Mouse (Mus musculus) embryo, embryonic 11.5 days (tissue): ENCODE data around the gene Pnpla2.
"Not testable (repeated sequence)": the region's sequence is repeated elsewhere in the genome, so short reads cannot be mapped to it uniquely, and the experiment has no call there.

ENCODE experiments used
- DNase-seq: peaks from one replicate; pipeline ENCODE4 v3.0.0-alpha.2; 2012; ENCODE audit warnings: low read depth, low spot score

Gene Pnpla2

GRCm38 (mm10) chr7:141454967-141455551 lies at the start of gene Pnpla2:
Gene Pnpla2 (plus strand): TSS chr7:141455198.
- DNase-seq = peak; percentile 84

GRCm38 (mm10) chr7:141405466-141405865 lies 49.5 kb upstream of the Pnpla2 start:
- no peak for DNase-seq

GRCm38 (mm10) chr7:141407670-141408069 lies 47.3 kb upstream of the Pnpla2 start:
- DNase-seq = not testable (repeated sequence)

GRCm38 (mm10) chr7:141408833-141409232 lies 46.2 kb upstream of the Pnpla2 start:
- peak; percentile 69 for DNase-seq

- DNase-seq = no peak
These were observed 44.4 kb upstream of the Pnpla2 start for GRCm38 (mm10) chr7:141410631-141411030.

GRCm38 (mm10) chr7:141411667-141412066 lies 43.3 kb upstream of the Pnpla2 start:
- DNase-seq = no peak

GRCm38 (mm10) chr7:141413331-141413730 lies 41.7 kb upstream of the Pnpla2 start:
- DNase-seq = no peak

GRCm38 (mm10) chr7:141413809-141414584 lies 41.0 kb upstream of the Pnpla2 start, which contains the start of gene Gatd1:
Gene Gatd1 (minus strand): TSS chr7:141414136.
- peak; percentile 100 for DNase-seq

- no peak for DNase-seq
These were observed 38.7 kb upstream of the Pnpla2 start for GRCm38 (mm10) chr7:141416144-141416841.

GRCm38 (mm10) chr7:141417731-141418681 lies 37.0 kb upstream of the Pnpla2 start:
- no peak for DNase-seq

- DNase-seq = no peak
These were observed 36.0 kb upstream of the Pnpla2 start for GRCm38 (mm10) chr7:141418970-141419369.

- no peak for DNase-seq
These were observed 34.8 kb upstream of the Pnpla2 start for GRCm38 (mm10) chr7:141420030-141420702.

- no peak for DNase-seq
These were observed 31.2 kb upstream of the Pnpla2 start for GRCm38 (mm10) chr7:141423811-141424210.

- no peak for DNase-seq
These were observed 27.9 kb upstream of the Pnpla2 start for GRCm38 (mm10) chr7:141426948-141427730.

- DNase-seq = no peak
These were observed 26.3 kb upstream of the Pnpla2 start for GRCm38 (mm10) chr7:141428701-141429100.

GRCm38 (mm10) chr7:141429310-141429709 lies 25.7 kb upstream of the Pnpla2 start, which contains the start of gene Cend1:
Gene Cend1 (minus strand): TSS chr7:141429491.
- DNase-seq = peak; percentile 59

- no peak for DNase-seq
These were observed 25.0 kb upstream of the Pnpla2 start for GRCm38 (mm10) chr7:141429840-141430584.

- DNase-seq = no peak
These were observed 24.3 kb upstream of the Pnpla2 start for GRCm38 (mm10) chr7:141430585-141431240.
